Mouse (Mus musculus) MEL (cell line): Measurements from ENCODE around the gene Sf3b4. TPM values are rescaled to one million over a fixed set of nuclear protein-coding genes. Genes with fewer than 3 reads are reported as not detected.
A peak's percentile ranks its signal among the peaks of the same experiment; 100 is the strongest.
"Not testable (repeated sequence)": the region's sequence is repeated elsewhere in the genome, so short reads cannot be mapped to it uniquely, and the experiment has no call there.

ENCODE experiments used
- DNase-seq: peaks from one replicate; pipeline ENCODE4 v3.0.0; 2011; ENCODE audit warnings: low read depth, low spot score
- H3K27ac ChIP-seq: 2 replicates; pipeline ENCODE4 v1.5.1; 2012; ENCODE audit warnings: low read depth, mild to moderate bottlenecking, control low read depth, low read length, moderate library complexity; ENCODE audit not compliant: control insufficient read depth
- H3K27me3 ChIP-seq, 2 experiments: fragments of 150-350 bp in 1 of 2; sonication (generic) in 1 of 2; 2 replicates each; pipeline ENCODE4 v1.6.1; 2012; ENCODE audit warnings: low read length in 2 of 2, mild to moderate bottlenecking in 2 of 2, improper control_type of control experiment in 1 of 2, moderate library complexity in 1 of 2; ENCODE audit not compliant: insufficient read depth in 2 of 2, control insufficient read depth in 1 of 2
- H3K36me3 ChIP-seq, 2 experiments: 2 replicates each; pipeline ENCODE4 v1.6.1; 2012 to 2014; ENCODE audit warnings: low read length in 2 of 2, improper control_type of control experiment in 1 of 2, inconsistent platforms in 1 of 2, mild to moderate bottlenecking in 1 of 2; ENCODE audit not compliant: insufficient read depth in 2 of 2, control insufficient read depth in 1 of 2
- H3K4me1 ChIP-seq, 2 experiments: fragments of 150-350 bp in 1 of 2; sonication (generic) in 1 of 2; 2 replicates each; pipeline ENCODE4 v1.6.1; 2012; ENCODE audit warnings: low read length in 2 of 2, improper control_type of control experiment in 1 of 2, mild to moderate bottlenecking in 1 of 2; ENCODE audit not compliant: insufficient read depth in 2 of 2, control insufficient read depth in 1 of 2
- H3K4me3 ChIP-seq, 2 experiments: fragments of 150-350 bp in 1 of 2; sonication (generic) in 1 of 2; 2 replicates each; pipeline ENCODE4 v1.5.1; 2012; ENCODE audit warnings: low read depth in 2 of 2, low read length in 2 of 2, mild to moderate bottlenecking in 2 of 2, moderate library complexity in 2 of 2, control low read depth in 1 of 2, improper control_type of control experiment in 1 of 2; ENCODE audit not compliant: control insufficient read depth in 1 of 2, insufficient read depth in 1 of 2
- H3K79me2 ChIP-seq: 2 replicates; pipeline ENCODE4 v1.6.1; 2012; ENCODE audit warnings: mild to moderate bottlenecking, low read length, moderate library complexity; ENCODE audit not compliant: control insufficient read depth, poor library complexity, insufficient read depth
- H3K9ac ChIP-seq: 2 replicates; pipeline ENCODE4 v1.6.1; 2012; ENCODE audit warnings: low read depth, mild to moderate bottlenecking, control low read depth, low read length, moderate library complexity; ENCODE audit not compliant: control insufficient read depth, poor library complexity, severe bottlenecking
- H3K9me3 ChIP-seq: fragments of 150-350 bp; sonication (generic); replicated peaks from 2 replicates; pipeline ENCODE4 v1.6.1; 2012; ENCODE audit warnings: mild to moderate bottlenecking, low read length, improper control_type of control experiment, moderate library complexity; ENCODE audit not compliant: insufficient read depth
- CHD2 ChIP-seq: IDR thresholded peaks from 2 replicates; pipeline ENCODE4 v1.6.1; 2011; ENCODE audit warnings: low read length, improper control_type of control experiment
- CTCF ChIP-seq, 3 experiments: IDR thresholded peaks in 2 of 3; conservative IDR thresholded peaks in 1 of 3; 2 replicates each; pipeline ENCODE4 v1.5.1; 2011 to 2012; ENCODE audit warnings: low read length in 3 of 3, low read depth in 2 of 3, mild to moderate bottlenecking in 2 of 3, improper control_type of control experiment in 1 of 3, inconsistent platforms in 1 of 3, mixed read lengths in 1 of 3, moderate library complexity in 1 of 3; ENCODE audit not compliant: control insufficient read depth in 1 of 3, insufficient read depth in 1 of 3, poor library complexity in 1 of 3, severe bottlenecking in 1 of 3
- ELF1 ChIP-seq: IDR thresholded peaks from 2 replicates; pipeline ENCODE4 v1.6.1; 2014; ENCODE audit warnings: low read depth, mild to moderate bottlenecking, inconsistent platforms, low read length, improper control_type of control experiment, moderate library complexity
- GATA1 ChIP-seq: IDR thresholded peaks from 2 replicates; pipeline ENCODE4 v1.6.1; 2011; ENCODE audit warnings: low read depth, low read length, improper control_type of control experiment
- JUND ChIP-seq: IDR thresholded peaks from 2 replicates; pipeline ENCODE4 v1.6.1; 2011; ENCODE audit warnings: low read depth, mild to moderate bottlenecking, improper control_type of control experiment, low read length
- MAFK ChIP-seq: IDR thresholded peaks from 2 replicates; pipeline ENCODE4 v1.6.1; 2011; ENCODE audit warnings: low read depth, mild to moderate bottlenecking, low read length, improper control_type of control experiment, borderline replicate concordance
- MYB ChIP-seq: IDR thresholded peaks from 2 replicates; pipeline ENCODE4 v1.6.1; 2011; ENCODE audit warnings: mild to moderate bottlenecking, low read depth, low read length, improper control_type of control experiment
- NELFE ChIP-seq: IDR thresholded peaks from 2 replicates; pipeline ENCODE4 v1.6.1; 2011; ENCODE audit warnings: low read depth, low read length, improper control_type of control experiment
- POLR2A ChIP-seq, 2 experiments: IDR thresholded peaks; 2 replicates each; pipeline ENCODE4 v1.6.1; 2011 to 2012; ENCODE audit warnings: low read length in 2 of 2, mild to moderate bottlenecking in 2 of 2, control low read depth in 1 of 2, improper control_type of control experiment in 1 of 2, low read depth in 1 of 2, moderate library complexity in 1 of 2; ENCODE audit not compliant: control insufficient read depth in 1 of 2, insufficient read depth in 1 of 2, poor library complexity in 1 of 2
- POLR2AphosphoS2 ChIP-seq: IDR thresholded peaks from 2 replicates; pipeline ENCODE4 v1.6.1; 2011; ENCODE audit warnings: low read length, improper control_type of control experiment
- POLR2AphosphoS5 ChIP-seq: IDR thresholded peaks from 2 replicates; pipeline ENCODE4 v1.6.1; 2012; ENCODE audit warnings: low read depth, borderline replicate concordance, mild to moderate bottlenecking, inconsistent platforms, low read length, moderate library complexity, mixed read lengths
- RAD21 ChIP-seq: IDR thresholded peaks from 2 replicates; pipeline ENCODE4 v1.6.1; 2011; ENCODE audit warnings: mild to moderate bottlenecking, low read depth, low read length, improper control_type of control experiment
- RCOR1 ChIP-seq: IDR thresholded peaks from 2 replicates; pipeline ENCODE4 v1.6.1; 2012; ENCODE audit warnings: low read depth, mild to moderate bottlenecking, inconsistent platforms, low read length, improper control_type of control experiment
- SIN3A ChIP-seq: IDR thresholded peaks from 2 replicates; pipeline ENCODE4 v1.6.1; 2012; ENCODE audit warnings: low read length, improper control_type of control experiment, inconsistent platforms
- SMC3 ChIP-seq: IDR thresholded peaks from 2 replicates; pipeline ENCODE4 v1.6.1; 2011; ENCODE audit warnings: low read depth, low read length, improper control_type of control experiment
- TBP ChIP-seq: IDR thresholded peaks from 2 replicates; pipeline ENCODE4 v1.8.0; 2011; ENCODE audit warnings: low read depth, low read length, improper control_type of control experiment
- TCF12 ChIP-seq: IDR thresholded peaks from 2 replicates; pipeline ENCODE4 v1.6.1; 2014; ENCODE audit warnings: low read depth, mild to moderate bottlenecking, inconsistent platforms, low read length, improper control_type of control experiment, moderate library complexity
- UBTF ChIP-seq: IDR thresholded peaks from 2 replicates; pipeline ENCODE4 v1.6.1; 2012; ENCODE audit warnings: low read depth, mild to moderate bottlenecking, inconsistent platforms, low read length, improper control_type of control experiment, moderate library complexity, borderline replicate concordance; ENCODE audit not compliant: insufficient read depth
- USF1 ChIP-seq: IDR thresholded peaks from 2 replicates; pipeline ENCODE4 v1.6.1; 2014; ENCODE audit warnings: low read depth, mild to moderate bottlenecking, inconsistent platforms, low read length, improper control_type of control experiment, moderate library complexity
- USF2 ChIP-seq, 2 experiments: IDR thresholded peaks; 2 replicates each; pipeline ENCODE4 v1.6.1; 2011 to 2012; ENCODE audit warnings: improper control_type of control experiment in 2 of 2, low read length in 2 of 2, borderline replicate concordance in 1 of 2, inconsistent platforms in 1 of 2, low read depth in 1 of 2, mild to moderate bottlenecking in 1 of 2; ENCODE audit not compliant: insufficient read depth in 1 of 2
- ZC3H11A ChIP-seq: IDR thresholded peaks from 2 replicates; pipeline ENCODE4 v1.6.1; 2012; ENCODE audit warnings: low read depth, mild to moderate bottlenecking, inconsistent platforms, low read length, improper control_type of control experiment
- polyA plus RNA-seq, 2 experiments: library from polyadenylated mRNA; stranded (reverse) in 1 of 2; unstranded in 1 of 2; fragments of >175 nt in 1 of 2; fragments of >200 nt in 1 of 2; gene quantifications; 2 replicates each; pipeline versions ENCODE4 v1.2.1 to v1.2.4; 2012; ENCODE audit warnings: low replicate concordance in 2 of 2, low read depth in 1 of 2; ENCODE audit not compliant: insufficient read length in 2 of 2, insufficient read depth in 1 of 2, missing spikeins in 1 of 2
- total RNA-seq: library from RNA; depleted of rRNA; stranded (reverse); fragments of 300-350 nt; gene quantifications from 2 replicates; pipeline ENCODE4 v1.2.3, GENCODE M21; 2012

Gene Sf3b4
- total and polyA plus RNA-seq, 3 experiments, result 102 to 423 (median 157) TPM

- Histone ChIP-seq H3K9ac (peak overlapping the region; percentile 88), H3K4me3 (peak overlapping the region; percentile 40 to 68), H3K36me3 (peaks cover 0 to 37% of the 10 kb centered on the region in 2 experiments; a peak in 2 of 4 replicates), H3K79me2 (peaks cover 18% of the 10 kb centered on the region; the same call in 1 of the 2 replicates), H3K27ac (peak overlapping the region; percentile 99), H3K4me1 (peaks cover 2 to 26% of the 10 kb centered on the region in 2 experiments; a peak in 3 of 4 replicates)
- DNase-seq, result peak; percentile 95
- not testable (repeated sequence) for H3K9me3 ChIP-seq, H3K27me3 ChIP-seq
- TF ChIP-seq POLR2A (IDR thresholded peaks at IDR 0.05; ENCODE audit: control insufficient read depth in 1 of 2, insufficient read depth in 1 of 2, low read depth in 1 of 2, low read length in 2 of 2, poor library complexity in 1 of 2) (peak; percentile 79 to 99; a peak in 3 of 4 replicates), POLR2AphosphoS5 (peak; percentile 99)
Measured at GRCm38 (mm10) chr3:96220131-96220764, 48.1 kb downstream of the Sf3b4 start.

GRCm38 (mm10) chr3:96220765-96221639 lies 48.9 kb downstream of the Sf3b4 start, which contains the start of the genes Hist2h2ac and Hist2h2be:
TSS of gene Hist2h2ac (minus strand) at chr3:96220880.
TSS of gene Hist2h2be (plus strand) at chr3:96221119.
- H3K4me1 ChIP-seq, result peaks cover 8 to 33% of the 10 kb centered on the region in 2 experiments
- TF ChIP-seq POLR2A (IDR thresholded peaks at IDR 0.05; ENCODE audit: control insufficient read depth in 1 of 2, insufficient read depth in 1 of 2, low read depth in 1 of 2, low read length in 2 of 2, poor library complexity in 1 of 2), result peak; percentile 81 to 100
- no peak for TF ChIP-seq RCOR1
- no peak for TF ChIP-seq POLR2AphosphoS2
- no peak for TF ChIP-seq RAD21
- peak; percentile 99; the same call in 1 of the 2 replicates for TF ChIP-seq POLR2AphosphoS5
- TF ChIP-seq TCF12, result no peak
- TF ChIP-seq NELFE, result no peak
- TF ChIP-seq USF1, result no peak
- no peak for TF ChIP-seq USF2 (IDR thresholded peaks at IDR 0.05; ENCODE audit: borderline replicate concordance in 1 of 2, insufficient read depth in 1 of 2, low read depth in 1 of 2, low read length in 2 of 2)
- no peak for TF ChIP-seq ELF1
- no peak for TF ChIP-seq CTCF (IDR thresholded peaks at IDR 0.05 in 2 of 3, conservative IDR thresholded peaks at IDR 0.05 in 1 of 3; ENCODE audit: control insufficient read depth in 1 of 3, insufficient read depth in 1 of 3, low read depth in 2 of 3, low read length in 3 of 3, poor library complexity in 1 of 3, severe bottlenecking in 1 of 3)
- TF ChIP-seq JUND, result no peak
- no peak for TF ChIP-seq MYB
- TF ChIP-seq SIN3A, result no peak
- TF ChIP-seq TBP, result peak; percentile 99
- no peak for TF ChIP-seq CHD2
- TF ChIP-seq SMC3, result no peak
- peak; percentile 96 for TF ChIP-seq UBTF
- no peak for TF ChIP-seq MAFK
- TF ChIP-seq ZC3H11A, result no peak
- peak; percentile 51; the same call in 1 of the 2 replicates for TF ChIP-seq GATA1
- H3K79me2 ChIP-seq, result peaks cover 18% of the 10 kb centered on the region; the same call in 1 of the 2 replicates

More at GRCm38 (mm10) chr3:96220765-96221639, 48.9 kb downstream of the Sf3b4 start, which contains the start of the genes Hist2h2ac and Hist2h2be:
- Histone ChIP-seq H3K4me3 (peak within 1 kb of the TSS; percentile 58 to 70), H3K27me3 (no peaks in the 10 kb centered on the region), H3K9me3 (no peaks in the 10 kb centered on the region), H3K9ac (peak within 1 kb of the TSS; percentile 88), H3K27ac (peak within 1 kb of the TSS; percentile 99), H3K36me3 (peaks cover 0 to 44% of the 10 kb centered on the region in 2 experiments; a peak in 2 of 4 replicates)
- peak; percentile 100 for DNase-seq
